Mouse (Mus musculus) v-Abl transformed pro-B cells (cell line): Measurements from ENCODE around the gene Gjc1.

Experiments
- in situ Hi-C, 2 experiments: fragments of 400-800 bp; cut with MboI; formaldehyde crosslinking; loops; one replicate each; pipeline ENCODE4 v1.15.1; 2025; ENCODE audit not compliant: unreplicated experiment in 2 of 2

The Gjc1 gene

GRCm38 (mm10) chr11:102773713-102774611 lies 45.5 kb downstream of the Gjc1 start:
- in situ Hi-C loops, result loop anchor here (10.0 kb wide), 3 partner anchors 81 to 551 kb away; no protein-coding TSS in a partner anchor

- in situ Hi-C loops, result loop anchor here (10.0 kb wide), 3 partner anchors 82 to 552 kb away; no protein-coding TSS in a partner anchor
Measured at GRCm38 (mm10) chr11:102772771-102773700, 46.5 kb downstream of the Gjc1 start.

GRCm38 (mm10) chr11:102771916-102772714 lies 47.4 kb downstream of the Gjc1 start:
- in situ Hi-C loops, result loop anchor here (10.0 kb wide), 3 partner anchors 83 to 553 kb away; no protein-coding TSS in a partner anchor

GRCm38 (mm10) chr11:102770662-102771435 lies 48.7 kb downstream of the Gjc1 start:
- in situ Hi-C loops, result loop anchor here (10.0 kb wide), 3 partner anchors 84 to 554 kb away; no protein-coding TSS in a partner anchor

- in situ Hi-C loops, result loop anchor here (10.0 kb wide), 3 partner anchors 85 to 555 kb away; no protein-coding TSS in a partner anchor
Measured at GRCm38 (mm10) chr11:102769993-102770661, 49.4 kb downstream of the Gjc1 start.

GRCm38 (mm10) chr11:102769141-102769540 lies 50.4 kb downstream of the Gjc1 start:
- in situ Hi-C loops, result no loop called here

GRCm38 (mm10) chr11:102767055-102767670 lies 52.3 kb downstream of the Gjc1 start:
- in situ Hi-C loops, result no loop called here

- in situ Hi-C loops, result no loop called here
Measured at GRCm38 (mm10) chr11:102765416-102765815, 54.1 kb downstream of the Gjc1 start.

- in situ Hi-C loops, result no loop called here
Measured at GRCm38 (mm10) chr11:102763009-102763767, 56.3 kb downstream of the Gjc1 start.

- in situ Hi-C loops, result no loop called here
Measured at GRCm38 (mm10) chr11:102762248-102762647, 57.3 kb downstream of the Gjc1 start.

GRCm38 (mm10) chr11:102761309-102762210 lies 57.9 kb downstream of the Gjc1 start, which contains the start of gene Adam11:
Gene Adam11 (plus strand): TSS chr11:102761439.
- in situ Hi-C loops, result no loop called here

- in situ Hi-C loops, result no loop called here
Measured at GRCm38 (mm10) chr11:102760805-102761308, 58.6 kb downstream of the Gjc1 start.

GRCm38 (mm10) chr11:102758977-102759376 lies 60.5 kb downstream of the Gjc1 start:
- in situ Hi-C loops, result no loop called here

- in situ Hi-C loops, result no loop called here
Measured at GRCm38 (mm10) chr11:102755391-102755790, 64.1 kb downstream of the Gjc1 start.

GRCm38 (mm10) chr11:102754416-102754815 lies 65.1 kb downstream of the Gjc1 start:
- in situ Hi-C loops, result no loop called here

- in situ Hi-C loops, result no loop called here
Measured at GRCm38 (mm10) chr11:102753591-102754324, 65.7 kb downstream of the Gjc1 start.
